Mouse (Mus musculus): ENCODE measurements around the gene Tap2. TPM values are rescaled to one million over a fixed set of nuclear protein-coding genes. Genes with fewer than 3 reads are reported as not detected.
A peak's percentile ranks its signal among the peaks of the same experiment; 100 is the strongest.
"Not testable (repeated sequence)": the region's sequence is repeated elsewhere in the genome, so short reads cannot be mapped to it uniquely, and the experiment has no call there.

The Tap2 gene
- polyA plus RNA-seq, 1 experiment from 2014 or later: 5.9 TPM

DNA sequence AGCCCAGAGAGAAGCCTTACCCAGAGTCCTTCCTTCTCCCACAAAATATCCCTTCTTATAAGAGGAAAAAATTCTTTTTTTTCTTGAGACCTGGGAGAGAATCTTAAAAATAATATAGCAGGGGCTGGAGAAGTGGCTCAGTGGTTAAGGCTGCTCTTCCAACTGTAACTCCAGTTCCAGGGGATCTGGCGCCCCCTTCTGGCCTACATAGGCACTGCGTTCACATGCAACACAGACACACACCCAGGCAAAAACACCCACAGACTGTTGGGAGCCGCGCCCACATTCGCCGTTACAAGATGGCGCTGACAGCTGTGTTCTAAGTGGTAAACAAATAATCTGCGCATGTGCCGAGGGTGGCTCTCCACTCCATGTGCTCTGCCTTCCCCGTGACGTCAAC, 15.8 kb downstream of the Tap2 start:
- not testable (repeated sequence) for H3K4me1 ChIP-seq (replicated peaks; ENCODE audit: control insufficient read depth, insufficient read depth)

DNA sequence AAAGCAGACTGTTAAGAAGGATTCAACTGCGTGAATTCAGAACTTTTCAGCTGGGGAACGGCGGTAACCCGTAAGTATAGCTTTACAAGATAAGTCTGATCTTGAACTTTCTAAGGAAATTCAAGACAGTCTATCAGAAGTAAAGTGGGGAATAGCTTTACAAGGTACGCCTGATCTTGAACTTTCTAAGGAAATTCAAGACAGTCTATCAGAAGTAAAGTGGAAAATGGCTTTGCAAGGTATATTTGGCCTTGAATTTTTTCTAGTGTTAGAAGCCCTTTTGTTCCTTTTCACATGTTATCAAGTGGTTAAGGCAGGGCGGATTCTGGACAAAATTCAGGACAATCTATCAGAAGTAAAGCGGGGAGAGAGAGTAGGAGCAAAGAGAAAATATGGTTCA, 16.5 kb downstream of the Tap2 start:
- H3K9me3 ChIP-seq (ENCODE audit: control insufficient read depth, low read length); H3K27ac ChIP-seq (replicated peaks); H3K36me3 ChIP-seq (ENCODE audit: control insufficient read depth, insufficient read depth, low read length); H3K4me2 ChIP-seq (replicated peaks; ENCODE audit: low read depth); H3K4me3 ChIP-seq (ENCODE audit: low read depth, low read length); H3K27me3 ChIP-seq (ENCODE audit: control insufficient read depth, insufficient read depth, low read length); DNase-seq (ENCODE audit: low spot score); ATAC-seq (ENCODE audit: low FRiP score, low TSS enrichment); H3K9ac ChIP-seq (ENCODE audit: low read length); H3K4me1 ChIP-seq (replicated peaks; ENCODE audit: control insufficient read depth, insufficient read depth): not testable (repeated sequence)
- WGBS: 92% methylated on average over 3 of the region's 7 CpGs

More for the DNA sequence above, 15.8 kb downstream of the Tap2 start:
- not testable (repeated sequence) for H3K4me2 ChIP-seq (replicated peaks; ENCODE audit: low read depth); H3K9me3 ChIP-seq (ENCODE audit: control insufficient read depth, low read length); H3K36me3 ChIP-seq (ENCODE audit: control insufficient read depth, insufficient read depth, low read length); H3K9ac ChIP-seq (ENCODE audit: low read length); H3K27ac ChIP-seq (replicated peaks); H3K27me3 ChIP-seq (ENCODE audit: control insufficient read depth, insufficient read depth, low read length); H3K4me3 ChIP-seq (ENCODE audit: low read depth, low read length)
- ATAC-seq (ENCODE audit: low FRiP score, low TSS enrichment): peak; percentile 53; the same call in 1 of the 2 replicates
- peak; percentile 63 for TF ChIP-seq CTCF (IDR thresholded peaks at IDR 0.05; ENCODE audit: low read depth)
- 90% methylated on average over 7 of the region's 11 CpGs for WGBS
- peak; percentile 35 for DNase-seq (ENCODE audit: low spot score)

DNA sequence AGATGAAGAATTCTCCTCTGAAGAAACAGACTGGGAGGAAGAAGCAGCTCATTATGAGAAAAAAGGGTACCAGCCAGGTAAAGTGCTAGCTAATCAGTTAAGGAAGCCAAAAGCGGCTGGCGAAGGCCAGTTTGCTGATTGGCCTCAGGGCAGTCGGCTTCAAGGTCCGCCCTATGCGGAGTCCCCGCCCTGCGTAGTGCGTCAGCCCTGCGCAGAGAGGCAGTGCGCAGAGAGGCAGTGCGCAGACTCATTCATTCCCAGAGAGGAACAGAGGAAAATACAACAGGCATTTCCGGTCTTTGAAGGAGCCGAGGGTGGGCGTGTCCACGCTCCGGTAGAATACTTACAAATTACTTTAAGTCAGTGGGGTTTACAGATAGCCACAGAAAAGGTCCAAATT, 17.1 kb downstream of the Tap2 start:
- not testable (repeated sequence) for ATAC-seq (ENCODE audit: low FRiP score, low TSS enrichment); H3K4me2 ChIP-seq (replicated peaks; ENCODE audit: low read depth); H3K36me3 ChIP-seq (ENCODE audit: control insufficient read depth, insufficient read depth, low read length); H3K9ac ChIP-seq (ENCODE audit: low read length); DNase-seq (ENCODE audit: low spot score); H3K9me3 ChIP-seq (ENCODE audit: control insufficient read depth, low read length); H3K27ac ChIP-seq (replicated peaks); H3K4me1 ChIP-seq (replicated peaks; ENCODE audit: control insufficient read depth, insufficient read depth); H3K27me3 ChIP-seq (ENCODE audit: control insufficient read depth, insufficient read depth, low read length); H3K4me3 ChIP-seq (ENCODE audit: low read depth, low read length)
- WGBS: 100% methylated on average over 4 of the region's 16 CpGs

DNA sequence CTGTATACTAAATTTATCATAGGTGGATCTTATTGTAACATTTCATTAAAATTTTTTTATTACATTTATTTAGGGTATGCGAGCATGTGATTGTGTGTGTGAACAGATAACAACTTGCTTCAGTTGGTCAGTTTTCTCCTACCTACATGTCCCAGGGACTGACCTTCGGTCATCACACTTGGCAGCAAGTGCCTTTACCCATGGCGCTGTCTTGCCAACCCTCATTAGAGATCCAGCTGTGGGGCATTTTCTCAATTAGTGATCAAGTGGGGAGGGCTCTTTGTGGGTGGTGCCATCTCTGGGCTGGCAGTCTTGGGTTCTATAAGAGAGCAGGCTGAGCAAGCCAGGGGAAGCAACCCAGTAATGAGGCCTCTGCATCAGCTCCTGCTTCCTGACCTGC, 21.5 kb downstream of the Tap2 start:
- no peak overlapping the region for H3K9ac ChIP-seq (ENCODE audit: low read length)
- TF ChIP-seq EP300 (optimal IDR thresholded peaks at IDR 0.05) (no peak), CTCF (IDR thresholded peaks at IDR 0.05; ENCODE audit: low read depth) (no peak)
- H3K27ac ChIP-seq (replicated peaks): no peak overlapping the region
- no peaks in the 10 kb centered on the region for H3K9me3 ChIP-seq (ENCODE audit: control insufficient read depth, low read length)
- H3K27me3 ChIP-seq (ENCODE audit: control insufficient read depth, insufficient read depth, low read length): no peaks in the 10 kb centered on the region
- no peak overlapping the region for H3K4me2 ChIP-seq (replicated peaks; ENCODE audit: low read depth)
- no peak overlapping the region for H3K4me3 ChIP-seq (ENCODE audit: low read depth, low read length)
- no peaks in the 10 kb centered on the region for H3K36me3 ChIP-seq (ENCODE audit: control insufficient read depth, insufficient read depth, low read length)
- DNase-seq (ENCODE audit: low spot score): no peak
- WGBS: 93% methylated on average over 3 of the region's 3 CpGs
- H3K4me1 ChIP-seq (replicated peaks; ENCODE audit: control insufficient read depth, insufficient read depth): no peaks in the 10 kb centered on the region
- no peak for ATAC-seq (ENCODE audit: low FRiP score, low TSS enrichment)

DNA sequence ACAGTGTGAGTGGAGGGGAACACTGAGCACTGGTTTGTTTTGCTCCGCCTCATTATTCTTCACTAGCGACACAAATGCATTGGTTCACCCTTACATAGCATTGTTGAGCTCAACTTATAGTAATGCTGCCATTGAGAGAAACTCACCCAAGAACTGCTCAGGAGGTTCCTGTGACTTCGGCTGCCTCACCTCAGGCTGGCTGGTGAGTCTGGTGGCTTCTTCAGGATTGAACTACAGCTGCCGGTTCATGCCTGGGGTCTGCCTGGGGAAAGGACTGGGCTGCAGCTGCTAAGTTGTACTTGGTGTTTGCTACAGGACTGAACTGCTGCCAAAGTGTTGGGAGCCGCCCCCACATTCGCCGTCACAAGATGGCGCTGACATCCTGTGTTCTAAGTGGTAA, 22.1 kb downstream of the Tap2 start:
- H3K27ac ChIP-seq (replicated peaks): no peak overlapping the region
- no peaks in the 10 kb centered on the region for H3K27me3 ChIP-seq (ENCODE audit: control insufficient read depth, insufficient read depth, low read length)
- no peaks in the 10 kb centered on the region for H3K36me3 ChIP-seq (ENCODE audit: control insufficient read depth, insufficient read depth, low read length)
- H3K4me3 ChIP-seq (ENCODE audit: low read depth, low read length): no peak overlapping the region
- H3K4me2 ChIP-seq (replicated peaks; ENCODE audit: low read depth): no peak overlapping the region
- H3K9ac ChIP-seq (ENCODE audit: low read length): no peak overlapping the region
- no peaks in the 10 kb centered on the region for H3K4me1 ChIP-seq (replicated peaks; ENCODE audit: control insufficient read depth, insufficient read depth)
- DNase-seq (ENCODE audit: low spot score): no peak
- ATAC-seq (ENCODE audit: low FRiP score, low TSS enrichment): no peak
- no peaks in the 10 kb centered on the region for H3K9me3 ChIP-seq (ENCODE audit: control insufficient read depth, low read length)
- 95% methylated on average over 8 of the region's 8 CpGs for WGBS
- TF ChIP-seq CTCF (IDR thresholded peaks at IDR 0.05; ENCODE audit: low read depth) (no peak), EP300 (optimal IDR thresholded peaks at IDR 0.05) (no peak)

DNA sequence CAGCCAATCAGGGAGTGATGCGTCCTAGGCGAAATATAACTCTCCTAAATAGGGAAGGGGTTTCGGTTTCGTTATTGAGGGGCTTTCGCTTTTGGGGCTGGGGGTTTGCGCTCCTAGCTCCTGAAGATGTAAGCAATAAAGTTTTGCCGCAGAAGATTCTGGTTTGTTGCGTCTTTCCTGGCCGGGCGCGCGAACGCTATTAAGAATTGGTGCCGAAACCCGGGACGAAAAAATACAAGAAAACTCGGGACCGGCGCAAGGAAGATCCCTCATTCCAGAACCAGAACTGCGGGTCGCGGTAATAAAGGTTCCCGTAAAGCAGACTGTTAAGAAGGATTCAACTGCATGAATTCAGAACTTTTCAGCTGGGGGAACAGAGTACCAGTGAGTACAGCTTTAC, 22.6 kb downstream of the Tap2 start:
- H3K4me2 ChIP-seq (replicated peaks; ENCODE audit: low read depth); DNase-seq (ENCODE audit: low spot score); H3K9me3 ChIP-seq (ENCODE audit: control insufficient read depth, low read length); H3K4me3 ChIP-seq (ENCODE audit: low read depth, low read length); H3K27ac ChIP-seq (replicated peaks); H3K36me3 ChIP-seq (ENCODE audit: control insufficient read depth, insufficient read depth, low read length); H3K9ac ChIP-seq (ENCODE audit: low read length); ATAC-seq (ENCODE audit: low FRiP score, low TSS enrichment); H3K4me1 ChIP-seq (replicated peaks; ENCODE audit: control insufficient read depth, insufficient read depth); H3K27me3 ChIP-seq (ENCODE audit: control insufficient read depth, insufficient read depth, low read length): not testable (repeated sequence)
- 96% methylated on average over 12 of the region's 23 CpGs for WGBS

DNA sequence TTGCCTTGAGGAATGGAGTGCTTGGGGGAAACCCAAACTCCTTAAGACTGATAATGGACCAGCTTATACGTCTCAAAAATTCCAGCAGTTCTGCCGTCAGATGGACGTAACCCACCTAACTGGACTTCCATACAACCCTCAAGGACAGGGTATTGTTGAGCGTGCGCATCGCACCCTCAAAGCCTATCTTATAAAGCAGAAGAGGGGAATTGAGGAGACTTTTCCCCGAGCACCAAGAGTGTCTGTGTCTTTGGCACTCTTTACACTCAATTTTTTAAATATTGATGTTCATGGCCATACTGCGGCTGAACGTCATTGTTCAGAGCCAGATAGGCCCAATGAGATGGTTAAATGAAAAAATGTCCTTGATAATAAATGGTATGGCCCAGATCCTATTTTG, 27.6 kb downstream of the Tap2 start:
- not testable (repeated sequence) for H3K36me3 ChIP-seq (ENCODE audit: control insufficient read depth, insufficient read depth, low read length); ATAC-seq (ENCODE audit: low FRiP score, low TSS enrichment); H3K4me3 ChIP-seq (ENCODE audit: low read depth, low read length); H3K9me3 ChIP-seq (ENCODE audit: control insufficient read depth, low read length); H3K27ac ChIP-seq (replicated peaks); H3K9ac ChIP-seq (ENCODE audit: low read length); H3K4me1 ChIP-seq (replicated peaks; ENCODE audit: control insufficient read depth, insufficient read depth); H3K4me2 ChIP-seq (replicated peaks; ENCODE audit: low read depth); DNase-seq (ENCODE audit: low spot score); H3K27me3 ChIP-seq (ENCODE audit: control insufficient read depth, insufficient read depth, low read length)
- WGBS: 92% methylated on average over 5 of the region's 9 CpGs

DNA sequence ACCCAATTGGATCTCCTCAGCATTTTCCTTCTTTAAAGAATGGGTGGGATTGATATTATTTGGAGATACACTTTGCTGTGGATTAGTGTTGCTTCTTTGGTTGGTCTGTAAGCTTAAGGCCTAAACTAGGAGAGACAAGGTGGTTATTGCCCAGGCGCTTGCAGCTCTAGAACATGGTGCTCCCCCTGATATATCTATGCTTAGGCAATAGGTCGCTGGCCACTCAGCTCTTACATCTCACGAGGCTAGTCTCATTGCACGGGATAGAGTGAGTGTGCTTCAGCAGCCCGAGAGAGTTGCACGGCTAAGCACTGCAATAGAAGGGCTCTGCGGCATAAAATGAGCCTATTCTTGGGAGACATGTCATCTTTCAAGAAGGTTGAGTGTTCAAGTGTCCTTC, 28.7 kb downstream of the Tap2 start:
- WGBS: 100% methylated on average over 2 of the region's 7 CpGs
- not testable (repeated sequence) for H3K4me1 ChIP-seq (replicated peaks; ENCODE audit: control insufficient read depth, insufficient read depth); H3K4me2 ChIP-seq (replicated peaks; ENCODE audit: low read depth)

More for the DNA sequence above, 28.7 kb downstream of the Tap2 start:
- DNase-seq (ENCODE audit: low spot score); ATAC-seq (ENCODE audit: low FRiP score, low TSS enrichment); H3K4me3 ChIP-seq (ENCODE audit: low read depth, low read length); H3K27me3 ChIP-seq (ENCODE audit: control insufficient read depth, insufficient read depth, low read length); H3K9ac ChIP-seq (ENCODE audit: low read length); H3K9me3 ChIP-seq (ENCODE audit: control insufficient read depth, low read length); H3K36me3 ChIP-seq (ENCODE audit: control insufficient read depth, insufficient read depth, low read length); H3K27ac ChIP-seq (replicated peaks): not testable (repeated sequence)

Measured in stomach, postnatal 0 days (tissue).